Mouse (Mus musculus) monocyte, adult 2 months (primary cell): ENCODE measurements around the gene Wdr37.

ENCODE experiments used
- DNase-seq, 2 experiments: peaks; one replicate each; pipeline ENCODE4 v3.0.0; 2022; ENCODE audit warnings: low spot score in 2 of 2, low read depth in 1 of 2

Gene Wdr37

DNA sequence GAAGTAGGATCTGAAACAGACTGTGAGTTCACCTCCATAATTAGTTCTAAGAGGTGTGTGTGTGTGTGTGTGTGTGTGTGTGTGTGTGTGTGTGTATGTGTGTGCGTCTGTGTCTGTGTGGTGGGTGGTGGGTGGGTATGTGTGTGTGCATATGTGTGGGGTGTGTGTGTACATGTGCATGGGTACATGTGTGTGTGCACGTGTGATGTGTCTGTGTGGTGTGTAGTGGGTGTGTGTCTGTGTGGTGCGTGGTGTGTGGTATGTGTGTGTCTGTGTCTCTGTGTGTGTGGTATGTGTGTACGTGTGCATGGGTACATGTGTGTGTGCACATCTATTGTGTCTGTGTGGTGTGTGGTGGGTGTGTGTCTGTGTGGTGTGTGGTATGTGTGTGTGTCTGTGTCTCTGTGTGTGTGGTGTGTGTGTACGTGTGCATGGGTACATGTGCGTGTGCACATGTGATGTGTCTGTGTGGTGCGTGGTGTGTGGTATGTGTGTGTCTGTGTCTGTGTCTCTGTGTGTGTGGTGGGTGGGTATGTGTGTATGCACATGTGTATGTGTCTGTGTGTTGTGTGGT lies 102.0 kb downstream of the Wdr37 start:
- DNase-seq = no peak

- DNase-seq = no peak
These were observed 110.8 kb downstream of the Wdr37 start for GRCm38 (mm10) chr13:8760940-8761339.
